Mouse (Mus musculus): Measurements from ENCODE around the gene Tnnt1.

Tnnt1 gene

GRCm38 (mm10) chr7:4521231-4522003, 5.2 kb upstream of the Tnnt1 start:
- no peak for DNase-seq (ENCODE audit: low read depth)

GRCm38 (mm10) chr7:4518487-4518886, 2.3 kb upstream of the Tnnt1 start:
- peak; percentile 51 for DNase-seq (ENCODE audit: low read depth)

- peak; percentile 2 for DNase-seq (ENCODE audit: low read depth)
Observed at GRCm38 (mm10) chr7:4515853-4516252, 329 bp downstream of the Tnnt1 start.

- DNase-seq (ENCODE audit: low read depth): no peak
Observed at GRCm38 (mm10) chr7:4513829-4514712, 2.1 kb downstream of the Tnnt1 start.

- peak; percentile 81 for DNase-seq (ENCODE audit: low read depth)
Observed at GRCm38 (mm10) chr7:4513236-4513635, 2.9 kb downstream of the Tnnt1 start.

- no peak for DNase-seq (ENCODE audit: low read depth)
Observed at GRCm38 (mm10) chr7:4511489-4512224, 4.5 kb downstream of the Tnnt1 start.

GRCm38 (mm10) chr7:4509863-4510608, 6.1 kb downstream of the Tnnt1 start:
- peak; percentile 85 for DNase-seq (ENCODE audit: low read depth)

- no peak for DNase-seq (ENCODE audit: low read depth)
Observed at GRCm38 (mm10) chr7:4508739-4509116, 7.5 kb downstream of the Tnnt1 start.

- peak; percentile 38 for DNase-seq (ENCODE audit: low read depth)
Observed at GRCm38 (mm10) chr7:4508062-4508738, 8.0 kb downstream of the Tnnt1 start.

- DNase-seq (ENCODE audit: low read depth): no peak
Observed at GRCm38 (mm10) chr7:4507220-4507619, 9.0 kb downstream of the Tnnt1 start.

- DNase-seq (ENCODE audit: low read depth): no peak
Observed at GRCm38 (mm10) chr7:4504646-4505435, 11.3 kb downstream of the Tnnt1 start.

- DNase-seq (ENCODE audit: low read depth): no peak
Observed at GRCm38 (mm10) chr7:4503858-4504257, 12.3 kb downstream of the Tnnt1 start.

- no peak for DNase-seq (ENCODE audit: low read depth)
Observed at GRCm38 (mm10) chr7:4503100-4503499, 13.1 kb downstream of the Tnnt1 start.

- DNase-seq (ENCODE audit: low read depth): peak; percentile 26
Observed at GRCm38 (mm10) chr7:4502421-4503090, 13.6 kb downstream of the Tnnt1 start.

- peak; percentile 93 for DNase-seq (ENCODE audit: low read depth)
Observed at GRCm38 (mm10) chr7:4501558-4502397, 14.4 kb downstream of the Tnnt1 start, which contains the start of gene Ppp1r12c. Gene Ppp1r12c (minus strand): TSS chr7:4501680.

GRCm38 (mm10) chr7:4500892-4501471, 15.2 kb downstream of the Tnnt1 start:
- DNase-seq (ENCODE audit: low read depth): peak; percentile 70

- no peak for DNase-seq (ENCODE audit: low read depth)
Observed at GRCm38 (mm10) chr7:4499034-4499433, 17.1 kb downstream of the Tnnt1 start.

GRCm38 (mm10) chr7:4498251-4498650, 17.9 kb downstream of the Tnnt1 start:
- no peak for DNase-seq (ENCODE audit: low read depth)
